Mouse (Mus musculus) myocyte (in vitro differentiated cells): ENCODE results near the gene Notch2.
A peak's percentile ranks its signal among the peaks of the same experiment; 100 is the strongest.

ENCODE experiments used
- E2F4 ChIP-seq: IDR thresholded peaks from one replicate; pipeline ENCODE4 v1.6.1; 2011; ENCODE audit warnings: mild to moderate bottlenecking, control low read depth, moderate library complexity; ENCODE audit not compliant: insufficient read depth
- MYOG ChIP-seq, 3 experiments: IDR thresholded peaks; one replicate each; pipeline ENCODE4 v1.6.1; 2011; ENCODE audit warnings: control low read depth in 2 of 3, low read depth in 2 of 3, mild to moderate bottlenecking in 2 of 3; ENCODE audit not compliant: insufficient read length in 2 of 3, control insufficient read depth in 1 of 3, insufficient read depth in 1 of 3
- POLR2A ChIP-seq: IDR thresholded peaks from one replicate; pipeline ENCODE4 v1.6.1; 2011; ENCODE audit warnings: low read depth, mild to moderate bottlenecking, control low read depth, moderate library complexity; ENCODE audit not compliant: insufficient read length
- POLR2AphosphoS2 ChIP-seq: IDR thresholded peaks from one replicate; pipeline ENCODE4 v1.6.1; 2011; ENCODE audit warnings: low read depth, control low read depth; ENCODE audit not compliant: insufficient read length
- TCF12 ChIP-seq: IDR thresholded peaks from one replicate; pipeline ENCODE4 v1.6.1; 2011; ENCODE audit warnings: mild to moderate bottlenecking, control low read depth; ENCODE audit not compliant: poor library complexity, insufficient read depth, severe bottlenecking
- USF1 ChIP-seq: IDR thresholded peaks from one replicate; pipeline ENCODE4 v1.6.1; 2011; ENCODE audit warnings: low read depth, mild to moderate bottlenecking, control low read depth, moderate library complexity

- TF ChIP-seq USF1 (no peak), TCF12 (no peak), POLR2AphosphoS2 (peak; percentile 17), E2F4 (no peak), MYOG (IDR thresholded peaks at IDR 0.05; ENCODE audit: control insufficient read depth in 1 of 3, insufficient read depth in 1 of 3, insufficient read length in 2 of 3, low read depth in 2 of 3) (peak in 1 of 3 experiments; percentile 9), POLR2A (peak; percentile 21)
Observed at GRCm38 (mm10) chr3:98028072-98028471, 14.7 kb downstream of the Notch2 start.
